25 mouse cellular contexts compared by ENCODE assay signal in the genomic region with DNA sequence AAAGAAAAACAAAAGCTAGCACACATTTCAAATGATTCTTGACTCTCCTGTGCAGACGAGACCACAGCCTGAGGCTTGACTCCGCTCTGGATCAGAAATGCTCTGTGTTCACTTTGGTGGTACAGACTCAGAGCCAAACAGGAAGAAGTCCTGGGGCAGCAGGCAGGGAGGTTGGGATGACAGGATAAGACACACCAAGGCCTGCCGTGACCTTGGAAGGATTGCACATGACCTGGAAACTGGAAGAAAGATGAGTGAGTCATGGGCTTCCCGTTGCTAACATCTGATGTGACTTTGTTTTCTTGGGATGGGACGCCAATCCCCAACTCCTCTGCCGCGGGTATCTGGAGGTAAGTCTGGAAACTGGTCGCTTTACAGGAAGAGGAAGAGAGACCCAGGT. TPM values are rescaled to one million over a fixed set of nuclear protein-coding genes. Genes with fewer than 3 reads are reported as not detected.
DNase-seq lines count a peak whose midpoint lies in the region; ATAC-seq and TF ChIP-seq lines count a peak whose summit lies in the region.
"Had no signal": no experiment of that assay in that cellular context is flagged by ENCODE, and none has a peak within 500 bp of the region (broad histone marks: within the 10 kb centered on the region; RNA-seq: fewer than 3 reads in every experiment).

No protein-coding gene starts in this region.

- no peaks in the 10 kb centered on the region for H3K36me3 ChIP-seq in heart, adult 2 months (ENCODE audit: control insufficient read depth, insufficient read depth, low read length)
- H3K36me3 ChIP-seq in kidney, embryonic 15.5 days, result no peaks in the 10 kb centered on the region
- H3K36me3 ChIP-seq in liver, embryonic 12.5 days, result no peaks in the 10 kb centered on the region
- H3K36me3 ChIP-seq: forebrain, embryonic 15.5 days; liver, embryonic 15.5 days; midbrain, embryonic 15.5 days had no signal

- intact Hi-C loops in heart, adult 2 months (cut with DNase I), result no loop called here

- TF ChIP-seq CTCF in heart, adult 2 months (IDR thresholded peaks at IDR 0.05), result no peak

- no peak for TF ChIP-seq POLR2A in heart, adult 2 months (IDR thresholded peaks at IDR 0.05; ENCODE audit: insufficient read depth, low read depth, low read length)

- DNase-seq in heart, adult 11 months, result peak; percentile 90
- DNase-seq in heart, adult 2 months, result no peak
- DNase-seq in kidney, adult 11 months, result no peak
- DNase-seq in adrenal gland, adult 2 months, result peak; percentile 81
- DNase-seq in adrenal gland, postnatal 25 days, result peak; percentile 50
- no peak for DNase-seq in cerebellum, adult 11 months
- DNase-seq: cerebellum, adult 9-10 months; cerebellum, postnatal 36 days; gastrocnemius, adult 2 months; liver; lung, embryonic 14.5 days; lung, postnatal 14 days; thymus, postnatal 4 days had no signal

- H3K79me2 ChIP-seq in heart, adult 2 months (replicated peaks; ENCODE audit: control insufficient read depth, insufficient read depth, low read length), result no peaks in the 10 kb centered on the region

- ATAC-seq in kidney, embryonic 15.5 days (replicated peaks; ENCODE audit: low FRiP score), result no peak
- no peak for ATAC-seq in liver, embryonic 12.5 days
- ATAC-seq: forebrain, embryonic 15.5 days; midbrain, embryonic 15.5 days had no signal

- no peak overlapping the region for H3K9ac ChIP-seq in heart, adult 2 months (ENCODE audit: low read depth, low read length)
- no peak overlapping the region for H3K9ac ChIP-seq in kidney, embryonic 15.5 days
- H3K9ac ChIP-seq in liver, embryonic 12.5 days, result no peak overlapping the region
- H3K9ac ChIP-seq: forebrain, embryonic 15.5 days; hindbrain, embryonic 14.5 days; liver, embryonic 15.5 days; lung, embryonic 14.5 days; midbrain, embryonic 15.5 days had no signal

- peaks cover 1% of the 10 kb centered on the region; the same call in 1 of the 2 replicates for H3K4me1 ChIP-seq in heart, adult 2 months (ENCODE audit: control insufficient read depth, insufficient read depth, low read length)
- peaks cover 30% of the 10 kb centered on the region for H3K4me1 ChIP-seq in kidney, embryonic 15.5 days
- peaks cover 20% of the 10 kb centered on the region for H3K4me1 ChIP-seq in liver, embryonic 12.5 days
- H3K4me1 ChIP-seq: forebrain, embryonic 15.5 days; midbrain, embryonic 15.5 days had no signal

- no peaks in the 10 kb centered on the region for H3K9me3 ChIP-seq in kidney, embryonic 15.5 days (replicated peaks)
- no peaks in the 10 kb centered on the region for H3K9me3 ChIP-seq in liver, embryonic 12.5 days (replicated peaks)
- H3K9me3 ChIP-seq: forebrain, embryonic 15.5 days; liver, embryonic 15.5 days; midbrain, embryonic 15.5 days had no signal

- TF ChIP-seq EP300 in heart, adult 2 months (IDR thresholded peaks at IDR 0.05; ENCODE audit: insufficient read depth, low read depth, low read length), result no peak

- 41% methylated on average over 8 of the region's 8 CpGs for WGBS in heart, adult 2 months
- WGBS in kidney, embryonic 15.5 days, result 72% methylated on average over 8 of the region's 8 CpGs
- WGBS in liver, embryonic 12.5 days (ENCODE audit: insufficient replicate concordance), result 60% methylated on average over 8 of the region's 8 CpGs

- no peak overlapping the region for H3K27ac ChIP-seq in heart, adult 2 months
- peak overlapping the region; percentile 34; the same call in 1 of the 2 replicates for H3K27ac ChIP-seq in kidney, embryonic 15.5 days
- no peak overlapping the region for H3K27ac ChIP-seq in liver, embryonic 12.5 days
- H3K27ac ChIP-seq: forebrain, embryonic 15.5 days; gastrocnemius, adult 2 months; hindbrain, embryonic 14.5 days; liver, embryonic 15.5 days; midbrain, embryonic 15.5 days had no signal

- no peak overlapping the region for H3K4me3 ChIP-seq in heart, adult 2 months
- no peak overlapping the region for H3K4me3 ChIP-seq in kidney, embryonic 15.5 days (replicated peaks)
- no peak overlapping the region for H3K4me3 ChIP-seq in liver, embryonic 12.5 days
- H3K4me3 ChIP-seq: forebrain, embryonic 15.5 days; gastrocnemius, adult 2 months; liver, embryonic 15.5 days; midbrain, embryonic 15.5 days had no signal

- H3K27me3 ChIP-seq in heart, adult 2 months (ENCODE audit: control insufficient read depth, insufficient read depth, low read length), result no peaks in the 10 kb centered on the region
- H3K27me3 ChIP-seq in kidney, embryonic 15.5 days, result peaks cover 28% of the 10 kb centered on the region
- H3K27me3 ChIP-seq in liver, embryonic 12.5 days (replicated peaks), result peaks cover 86% of the 10 kb centered on the region

- no peak overlapping the region for H3K4me2 ChIP-seq in kidney, embryonic 15.5 days
- H3K4me2 ChIP-seq in liver, embryonic 12.5 days, result no peak overlapping the region
- H3K4me2 ChIP-seq: forebrain, embryonic 15.5 days; hindbrain, embryonic 14.5 days; liver, embryonic 15.5 days; lung, embryonic 14.5 days; midbrain, embryonic 15.5 days had no signal

RNA-seq across cellular contexts. Expression of a gene that starts 8.2 kb away (rescaled TPM):
- total RNA-seq in heart, adult 2 months (2021), result 10 to 100 TPM; 41.9 to 49.8 TPM
- 51.1 and 58.6 TPM in 2 replicates for polyA plus RNA-seq in heart, adult 2 months (2012; rRNA removed)
- polyA plus RNA-seq in kidney, embryonic 15.5 days (2015; fragmentation: Nextera tagmentation; extraction: Ambion mirVana), result 148 and 167 TPM in 2 replicates
- 100 to 1,000 TPM in 1 of 2 experiments, 10 to 100 TPM in 1; 93.9 to 133 TPM for total RNA-seq in adrenal gland, adult 2 months (2021)
- polyA plus RNA-seq in adrenal gland, adult 2 months (2012; rRNA removed), result 64.7 and 96.5 TPM in 2 replicates
- 110 and 153 TPM in 2 replicates for total RNA-seq in adrenal gland, postnatal 25 days (2021)
- 124 and 136 TPM in 2 replicates for polyA plus RNA-seq in liver, embryonic 12.5 days (2016; fragmentation: Nextera tagmentation; extraction: Ambion mirVana)

RNA-seq across cellular contexts. Expression of a gene that starts 8.7 kb away (rescaled TPM):
- total RNA-seq in heart, adult 2 months (2021), result 1 to 10 TPM in 1 of 2 experiments, not detected in 1; 1.8 TPM
- polyA plus RNA-seq in heart, adult 2 months (2012; rRNA removed), result 32.3 and 39.0 TPM in 2 replicates
- polyA plus RNA-seq in kidney, embryonic 15.5 days (2015; fragmentation: Nextera tagmentation; extraction: Ambion mirVana), result 0.99 and 7.4 TPM in 2 replicates
- total RNA-seq in adrenal gland, adult 2 months (2021), result 1 to 10 TPM; 5.9 to 9.9 TPM
- polyA plus RNA-seq in adrenal gland, adult 2 months (2012; rRNA removed), result 43.6 and 50.1 TPM in 2 replicates
- total RNA-seq in adrenal gland, postnatal 25 days (2021), result 3.6 and 27.1 TPM in 2 replicates
- not detected in 2 replicates for polyA plus RNA-seq in liver, embryonic 12.5 days (2016; fragmentation: Nextera tagmentation; extraction: Ambion mirVana)
- total RNA-seq: layer of hippocampus, postnatal 10 days had no signal
- polyA plus RNA-seq: forebrain, embryonic 15.5 days; heart, postnatal 0 days; hindbrain, embryonic 14.5 days; intestine, postnatal 0 days; limb, embryonic 11.5 days; liver, embryonic 15.5 days; lung, embryonic 14.5 days; neural tube, embryonic 11.5 days; thymus, postnatal 0 days had no signal

RNA-seq across cellular contexts. Expression of a gene that starts 39.9 kb away (rescaled TPM):
- 1 to 10 TPM; 2.6 to 2.7 TPM for total RNA-seq in heart, adult 2 months (2021)
- polyA plus RNA-seq in heart, adult 2 months (2012; rRNA removed), result 5.7 and 6.0 TPM in 2 replicates
- polyA plus RNA-seq in kidney, embryonic 15.5 days (2015; fragmentation: Nextera tagmentation; extraction: Ambion mirVana), result 16.7 and 18.4 TPM in 2 replicates
- 10 to 100 TPM in 1 of 2 experiments, 1 to 10 TPM in 1; 4.3 to 11.3 TPM for total RNA-seq in adrenal gland, adult 2 months (2021)
- polyA plus RNA-seq in adrenal gland, adult 2 months (2012; rRNA removed), result 19.8 and 25.5 TPM in 2 replicates
- total RNA-seq in adrenal gland, postnatal 25 days (2021), result 6.9 and 13.5 TPM in 2 replicates
- 7.0 and 7.7 TPM in 2 replicates for polyA plus RNA-seq in liver, embryonic 12.5 days (2016; fragmentation: Nextera tagmentation; extraction: Ambion mirVana)

Comparison
In these comparisons a context has a peak if more than half of its experiments do, and no peak if none do; other contexts are left out.
1. DNase-seq: peak in heart, adult 11 months (single experiment), adrenal gland, adult 2 months (single experiment) and adrenal gland, postnatal 25 days (single experiment); none in heart, adult 2 months (0 of 2), kidney, adult 11 months (single experiment) and cerebellum, adult 11 months (single experiment).